Mouse (Mus musculus) forebrain, embryonic 10.5 days (tissue): ENCODE data around the gene Gm3029. TPM values are rescaled to one million over a fixed set of nuclear protein-coding genes. Genes with fewer than 3 reads are reported as not detected.
"Not testable (repeated sequence)": the region's sequence is repeated elsewhere in the genome, so short reads cannot be mapped to it uniquely, and the experiment has no call there.

Experiments
- DNase-seq: peaks from one replicate; pipeline ENCODE4 v3.0.0-alpha.2; 2017; ENCODE audit warnings: low spot score; ENCODE audit errors: extremely low spot score
- H3K27ac ChIP-seq: fragments of 300-500 bp; sonication (generic); 2 replicates; pipeline ENCODE4 v1.5.1; 2016; ENCODE audit warnings: mild to moderate bottlenecking
- H3K27me3 ChIP-seq: fragments of 300-500 bp; sonication (generic); 2 replicates; pipeline ENCODE4 v1.6.1; 2016; ENCODE audit warnings: mild to moderate bottlenecking; ENCODE audit not compliant: poor library complexity, severe bottlenecking
- H3K36me3 ChIP-seq: fragments of 300-500 bp; sonication (generic); replicated peaks from 2 replicates; pipeline ENCODE4 v1.6.1; 2016; ENCODE audit warnings: mild to moderate bottlenecking, moderate library complexity
- H3K4me1 ChIP-seq: fragments of 300-500 bp; sonication (generic); 2 replicates; pipeline ENCODE4 v1.6.1; 2016
- H3K4me3 ChIP-seq: fragments of 300-500 bp; sonication (generic); 2 replicates; pipeline ENCODE4 v1.5.1; 2016; ENCODE audit warnings: mild to moderate bottlenecking, moderate library complexity
- H3K9me3 ChIP-seq: fragments of 300-500 bp; sonication (generic); 2 replicates; pipeline ENCODE4 v1.6.1; 2016; ENCODE audit warnings: mild to moderate bottlenecking, moderate library complexity
- WGBS: fragments of 180-500 bp; shearing (Covaris S2); methylation state at CpG from one replicate; pipeline ENCODE4 v1.1.7; 2016; 5-methylcytosine and 5-hydroxymethylcytosine counted together
- polyA plus RNA-seq: library from polyadenylated mRNA; unstranded; fragments of >200 nt; fragmentation: Nextera tagmentation; extraction: Ambion mirVana; gene quantifications from 2 replicates; pipeline ENCODE4 v1.2.1, GENCODE M21; 2016

Gene Gm3029
- polyA plus RNA-seq, result not detected in 2 replicates

GRCm38 (mm10) chr14:3931456-3931855 is at the start of gene Gm3029:
Gm3029 (plus strand) TSS chr14:3931756.
- not testable (repeated sequence) for H3K9me3 ChIP-seq, H3K4me1 ChIP-seq, H3K4me3 ChIP-seq, H3K27ac ChIP-seq, H3K27me3 ChIP-seq, H3K36me3 ChIP-seq, DNase-seq
- 100% methylated on average over 1 of the region's 2 CpGs for WGBS

DNA sequence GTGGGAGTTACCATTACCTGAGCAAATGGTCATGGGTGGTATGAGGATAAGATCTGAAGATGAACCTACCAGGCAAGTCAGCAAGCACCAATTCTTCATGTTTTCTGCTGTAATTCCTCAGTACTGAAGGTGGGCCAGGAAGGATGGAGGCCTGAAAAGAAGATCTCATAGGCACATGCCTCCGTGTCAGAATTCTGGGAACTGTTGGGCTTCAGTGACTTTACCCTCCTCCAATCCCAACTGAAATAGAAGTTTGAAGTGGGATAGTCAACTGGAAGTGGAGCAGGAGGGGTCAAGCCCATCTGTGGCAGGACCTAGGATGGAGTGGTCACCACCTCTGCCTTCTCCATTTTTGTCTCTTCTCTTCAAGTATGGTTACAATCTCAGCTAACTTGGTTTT is 47.7 kb upstream of the Gm3029 start, which contains the start of gene Gm2916:
Gene Gm2916, plus strand, starts transcription at position 301 of the 400 bp plus-strand sequence.
- not testable (repeated sequence) for H3K4me3 ChIP-seq, DNase-seq, H3K27ac ChIP-seq, H3K36me3 ChIP-seq, H3K27me3 ChIP-seq, H3K9me3 ChIP-seq, H3K4me1 ChIP-seq
- no CpG with 5 or more reads among the region's 1 CpGs for WGBS

GRCm38 (mm10) chr14:3963247-3963646 is 31.7 kb downstream of the Gm3029 start, which contains the start of gene Gm3095:
Gm3095 (plus strand) TSS chr14:3963547.
- not testable (repeated sequence) for H3K4me3 ChIP-seq, H3K27ac ChIP-seq, DNase-seq, H3K4me1 ChIP-seq, H3K9me3 ChIP-seq, H3K36me3 ChIP-seq, H3K27me3 ChIP-seq
- no CpG with 5 or more reads among the region's 2 CpGs for WGBS

Other genes with a start within 250 kb of the Gm3029 start
- not detected in 2 replicates for gene Gm3043, start 243.0 kb upstream of the Gm3029 start, polyA plus RNA-seq
- gene Gm3002, start 121.7 kb upstream of the Gm3029 start, polyA plus RNA-seq, result 0.32 and 0.52 TPM in 2 replicates
- gene Gm3033, start 85.5 kb upstream of the Gm3029 start, polyA plus RNA-seq, result not detected in 2 replicates
- 0.14 and 0.49 TPM in 2 replicates for gene Gm2916, start 47.6 kb upstream of the Gm3029 start, polyA plus RNA-seq
- gene Gm3095, start 31.8 kb downstream of the Gm3029 start, polyA plus RNA-seq, result 0.10 TPM in 2 replicates
- gene Gm3099, start 66.6 kb downstream of the Gm3029 start, polyA plus RNA-seq, result not detected in 2 replicates
- gene Gm5796, start 92.2 kb downstream of the Gm3029 start, polyA plus RNA-seq, result 0.54 and 0.89 TPM in 2 replicates
- gene Gm3115, start 152.4 kb downstream of the Gm3029 start, polyA plus RNA-seq, result not detected in 2 replicates
- 0.24 and 1.2 TPM in 2 replicates for gene Gm8108, start 178.8 kb downstream of the Gm3029 start, polyA plus RNA-seq
- not detected in 2 replicates for gene Gm3127, start 233.3 kb downstream of the Gm3029 start, polyA plus RNA-seq